8 mouse cellular contexts compared by ENCODE assay signal in the genomic region with DNA sequence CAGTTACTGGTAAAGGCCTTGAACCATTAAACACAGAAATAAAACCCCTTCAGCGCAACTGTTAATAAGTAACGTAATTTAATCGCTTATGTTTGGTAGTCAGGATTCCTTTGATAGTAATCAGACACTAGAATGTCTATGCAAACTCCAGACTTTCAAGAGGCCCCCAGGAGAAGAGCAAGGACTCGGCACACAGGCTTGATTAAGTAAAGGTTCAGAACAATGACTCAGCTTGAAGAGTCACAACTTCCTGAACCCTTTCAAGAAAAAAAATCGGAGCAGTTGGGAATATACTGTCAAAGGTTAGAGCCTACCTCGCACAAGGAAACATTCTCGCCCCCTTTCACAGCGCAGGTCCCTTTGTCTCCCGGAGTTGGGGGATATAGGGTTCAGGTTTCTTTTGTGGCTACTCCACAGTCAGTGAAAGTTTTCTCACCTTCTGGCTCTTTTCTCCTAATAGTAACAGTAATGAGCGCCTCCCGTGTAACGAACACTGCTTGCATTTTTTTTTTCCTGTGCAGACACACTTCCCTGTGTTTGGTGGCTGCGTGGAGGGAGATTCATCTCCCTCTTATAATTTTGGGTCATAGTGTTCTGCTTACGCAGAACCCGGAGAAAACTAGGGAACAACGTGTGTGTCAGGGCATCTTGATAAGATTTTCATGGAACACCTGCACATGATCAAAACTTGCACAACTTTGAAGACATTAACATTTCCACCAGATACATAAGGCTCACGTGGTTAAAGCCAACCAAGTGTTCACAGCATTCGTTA. TPM values are rescaled to one million over a fixed set of nuclear protein-coding genes. Genes with fewer than 3 reads are reported as not detected.
DNase-seq lines count a peak whose midpoint lies in the region; ATAC-seq lines count a peak whose summit lies in the region.

No protein-coding gene starts in this region.

- 0 out of 2 replicates have a peak, but pooled peaks cover 2% of the 10 kb centered on the region for H3K36me3 ChIP-seq in lung, embryonic 15.5 days
- peaks cover 10% of the 10 kb centered on the region for H3K36me3 ChIP-seq in hindbrain, embryonic 13.5 days
- peaks cover 7% of the 10 kb centered on the region for H3K36me3 ChIP-seq in midbrain, embryonic 12.5 days

- ATAC-seq in lung, embryonic 15.5 days (ENCODE audit: borderline replicate concordance, extremely low read depth, low FRiP score, low TSS enrichment), result no peak
- ATAC-seq in hindbrain, embryonic 13.5 days (ENCODE audit: low FRiP score), result no peak
- ATAC-seq in midbrain, embryonic 12.5 days (ENCODE audit: low FRiP score, low read depth), result no peak

- no peak overlapping the region for H3K9ac ChIP-seq in lung, embryonic 15.5 days
- peak overlapping the region; percentile 85; the same call in 1 of the 2 replicates for H3K9ac ChIP-seq in hindbrain, embryonic 13.5 days
- H3K9ac ChIP-seq in midbrain, embryonic 12.5 days (replicated peaks), result no peak overlapping the region

- H3K9me3 ChIP-seq in lung, embryonic 15.5 days, result no peaks in the 10 kb centered on the region
- H3K9me3 ChIP-seq in hindbrain, embryonic 13.5 days, result no peaks in the 10 kb centered on the region
- H3K9me3 ChIP-seq in midbrain, embryonic 12.5 days, result no peaks in the 10 kb centered on the region

- peak overlapping the region; percentile 69 for H3K4me3 ChIP-seq in lung, embryonic 15.5 days
- H3K4me3 ChIP-seq in hindbrain, embryonic 13.5 days, result peak overlapping the region; percentile 69
- peak overlapping the region; percentile 66; the same call in 1 of the 2 replicates for H3K4me3 ChIP-seq in midbrain, embryonic 12.5 days

- H3K27me3 ChIP-seq in lung, embryonic 15.5 days, result no peaks in the 10 kb centered on the region
- H3K27me3 ChIP-seq in hindbrain, embryonic 13.5 days, result no peaks in the 10 kb centered on the region
- 0 out of 2 replicates have a peak, but pooled peaks cover 9% of the 10 kb centered on the region for H3K27me3 ChIP-seq in midbrain, embryonic 12.5 days

- no peak for DNase-seq in lung, postnatal 10 days
- peak; percentile 55 for DNase-seq in c-Kit-positive CD71-positive TER-119-positive erythroid progenitor cells, embryonic 14.5 days (ENCODE audit: low spot score)
- DNase-seq in B cell, adult 2 months, result no peak
- no peak for DNase-seq in testis, postnatal 14 days (ENCODE audit: low spot score)
- no peak for DNase-seq in adrenal gland, adult 18-20 months (ENCODE audit: low spot score in 2 of 2)

- H3K27ac ChIP-seq in lung, embryonic 15.5 days, result no peak overlapping the region
- no peak overlapping the region for H3K27ac ChIP-seq in hindbrain, embryonic 13.5 days
- no peak overlapping the region for H3K27ac ChIP-seq in midbrain, embryonic 12.5 days (replicated peaks)

- H3K4me1 ChIP-seq in lung, embryonic 15.5 days, result peaks cover 20% of the 10 kb centered on the region
- peaks cover 23% of the 10 kb centered on the region for H3K4me1 ChIP-seq in hindbrain, embryonic 13.5 days (replicated peaks)
- peaks cover 16% of the 10 kb centered on the region for H3K4me1 ChIP-seq in midbrain, embryonic 12.5 days

- H3K4me2 ChIP-seq in lung, embryonic 15.5 days, result peak overlapping the region; percentile 89
- H3K4me2 ChIP-seq in hindbrain, embryonic 13.5 days, result peak overlapping the region; percentile 98
- peak overlapping the region; percentile 95 for H3K4me2 ChIP-seq in midbrain, embryonic 12.5 days (replicated peaks)

- 17% methylated on average over 18 of the region's 18 CpGs for WGBS in lung, embryonic 15.5 days
- 38% methylated on average over 18 of the region's 18 CpGs for WGBS in hindbrain, embryonic 13.5 days
- 42% methylated on average over 18 of the region's 18 CpGs for WGBS in midbrain, embryonic 12.5 days

RNA-seq across cellular contexts. Expression of a gene that starts 1.1 kb away (rescaled TPM):
- polyA plus RNA-seq in lung, embryonic 15.5 days (2015; fragmentation: Nextera tagmentation; extraction: Ambion mirVana), result 42.7 and 42.9 TPM in 2 replicates
- polyA plus RNA-seq in hindbrain, embryonic 13.5 days (2015; fragmentation: Nextera tagmentation; extraction: Ambion mirVana), result 17.8 and 17.9 TPM in 2 replicates
- polyA plus RNA-seq in midbrain, embryonic 12.5 days (2016; fragmentation: Nextera tagmentation; extraction: Ambion mirVana), result 20.6 and 21.7 TPM in 2 replicates
- total RNA-seq in adrenal gland, adult 18-20 months (2021), result 10 to 100 TPM; 15.7 to 17.9 TPM

RNA-seq across cellular contexts. Expression of a gene that starts 36.8 kb away (rescaled TPM):
- 23.5 and 23.8 TPM in 2 replicates for polyA plus RNA-seq in lung, embryonic 15.5 days (2015; fragmentation: Nextera tagmentation; extraction: Ambion mirVana)
- 25.9 and 28.3 TPM in 2 replicates for polyA plus RNA-seq in hindbrain, embryonic 13.5 days (2015; fragmentation: Nextera tagmentation; extraction: Ambion mirVana)
- polyA plus RNA-seq in midbrain, embryonic 12.5 days (2016; fragmentation: Nextera tagmentation; extraction: Ambion mirVana), result 29.3 and 32.2 TPM in 2 replicates
- 10 to 100 TPM in 1 of 2 experiments, 1 to 10 TPM in 1; 8.3 to 13.5 TPM for total RNA-seq in adrenal gland, adult 18-20 months (2021)

RNA-seq across cellular contexts. Expression of a gene that starts 58.0 kb away (rescaled TPM):
- 23.0 and 23.8 TPM in 2 replicates for polyA plus RNA-seq in lung, embryonic 15.5 days (2015; fragmentation: Nextera tagmentation; extraction: Ambion mirVana)
- polyA plus RNA-seq in hindbrain, embryonic 13.5 days (2015; fragmentation: Nextera tagmentation; extraction: Ambion mirVana), result 44.3 and 46.7 TPM in 2 replicates
- polyA plus RNA-seq in midbrain, embryonic 12.5 days (2016; fragmentation: Nextera tagmentation; extraction: Ambion mirVana), result 49.2 and 59.1 TPM in 2 replicates
- 10 to 100 TPM; 30.8 to 32.8 TPM for total RNA-seq in adrenal gland, adult 18-20 months (2021)
